Mouse (Mus musculus) testis, postnatal 14 days (tissue): Measurements from ENCODE around the gene Plcb2.

Experiments
- DNase-seq: peaks from one replicate; pipeline ENCODE4 v3.0.0; 2021; ENCODE audit warnings: low spot score

Plcb2 gene

DNA sequence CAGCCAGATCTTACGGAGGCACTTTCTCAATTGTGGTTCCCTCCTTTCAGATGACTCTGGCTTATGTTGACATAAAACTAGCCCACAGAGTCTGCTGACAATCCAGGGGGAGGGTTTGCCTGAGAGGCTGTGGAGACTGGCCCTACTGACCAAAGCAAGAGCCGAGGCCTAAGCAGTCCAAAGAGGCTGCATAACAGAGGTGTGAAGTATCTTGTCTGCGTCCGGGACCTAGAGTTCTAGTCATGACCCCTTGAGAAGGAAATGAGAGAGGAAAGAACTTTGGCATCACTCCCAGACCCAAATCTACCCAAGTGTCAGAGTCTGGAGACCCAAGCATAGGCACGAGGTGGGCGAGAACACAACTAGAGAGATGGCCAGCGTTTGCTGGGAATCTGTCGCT, 41.5 kb downstream of the Plcb2 start:
- no peak for DNase-seq

DNA sequence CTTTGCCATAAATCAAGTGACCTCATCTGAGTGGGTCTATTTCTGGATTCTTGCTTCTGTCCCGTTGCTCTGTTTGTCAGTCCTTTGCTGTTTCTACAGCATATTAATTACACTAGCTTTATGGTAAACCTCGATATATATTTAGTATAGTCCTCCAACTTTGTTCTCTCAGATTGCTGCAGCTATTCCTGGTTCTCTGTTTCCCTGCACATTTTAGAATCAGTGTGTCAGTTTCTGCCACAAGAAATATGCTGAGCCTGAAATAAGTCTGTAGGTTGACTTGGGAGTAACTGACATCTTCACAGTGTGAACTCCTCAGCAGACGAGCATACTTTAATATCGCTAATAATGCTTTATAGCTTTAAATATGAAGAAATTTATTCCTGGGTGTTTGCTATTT, 43.1 kb downstream of the Plcb2 start:
- no peak for DNase-seq

DNA sequence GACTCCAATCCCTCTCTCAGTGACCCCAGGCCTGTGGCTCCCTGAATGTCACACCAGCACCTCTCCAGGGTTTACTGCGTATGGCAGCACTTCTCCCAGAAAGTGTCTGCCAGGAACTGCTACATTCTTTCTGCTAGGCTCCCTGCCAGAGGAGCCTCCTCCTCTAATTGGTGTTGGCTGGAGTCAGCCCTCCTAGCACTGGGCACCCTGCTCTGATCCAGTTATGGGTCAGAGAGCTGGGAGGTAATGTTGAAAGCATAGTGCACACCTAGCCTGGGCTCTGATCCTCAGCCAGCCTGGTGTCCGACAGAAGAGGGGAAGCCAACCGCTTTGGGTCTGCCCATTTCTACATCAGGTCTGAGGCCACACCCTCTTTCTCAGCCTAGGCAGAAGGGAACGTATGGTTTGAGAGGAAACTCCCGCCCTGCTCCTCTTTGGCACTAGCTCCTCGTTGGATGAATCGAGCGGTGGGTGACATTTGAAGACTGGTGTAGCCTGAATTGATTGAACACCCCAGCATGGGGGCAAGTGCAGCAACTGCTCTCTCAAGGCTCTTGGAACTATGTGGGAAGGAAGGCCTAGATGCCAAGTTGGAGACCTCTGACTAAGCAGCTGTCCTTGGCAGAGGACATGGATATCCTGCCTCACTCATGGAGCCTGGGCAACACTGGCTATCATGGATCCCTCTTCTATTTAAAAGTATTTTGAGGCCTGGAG, 45.5 kb downstream of the Plcb2 start:
- DNase-seq, result peak; percentile 62

DNA sequence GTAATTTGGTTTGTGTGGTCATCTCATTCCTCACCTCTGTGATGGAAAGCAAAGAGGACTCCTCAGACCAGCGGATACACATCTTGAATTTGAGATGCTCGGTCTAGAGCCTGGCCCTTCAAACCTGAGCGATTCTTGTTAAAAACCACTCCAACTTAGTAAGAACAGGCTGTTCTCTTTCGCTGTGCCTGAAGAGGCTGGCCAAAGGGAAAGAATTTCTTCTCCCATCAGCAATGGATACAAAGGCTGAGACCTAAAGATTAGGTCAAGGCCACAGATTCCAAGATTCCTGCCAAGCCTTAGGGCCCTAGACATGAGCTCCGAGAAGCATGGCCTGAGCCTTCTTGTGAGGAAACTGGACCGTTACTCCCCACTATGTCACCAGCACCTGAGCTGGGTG, 47.3 kb downstream of the Plcb2 start:
- peak; percentile 76 for DNase-seq

DNA sequence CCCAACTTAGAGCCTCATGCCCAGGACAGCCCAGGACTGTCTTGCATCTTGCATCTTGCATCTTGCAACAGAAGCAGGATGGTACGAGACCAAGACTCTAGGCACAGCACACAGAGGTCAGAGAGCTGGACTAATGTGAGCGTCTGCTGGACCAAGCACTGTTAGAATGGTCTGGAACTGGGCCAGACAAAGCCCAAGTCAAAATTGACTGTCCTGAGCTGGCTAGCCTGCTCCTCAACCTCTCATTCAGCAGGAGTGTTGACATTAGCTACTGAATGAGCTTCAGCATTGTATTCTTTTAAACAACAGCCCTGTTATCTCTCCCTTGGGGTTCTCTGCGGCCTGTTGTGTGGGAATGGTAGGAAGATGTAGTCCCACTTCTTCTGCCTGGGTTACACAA, 48.7 kb downstream of the Plcb2 start:
- DNase-seq, result no peak

DNA sequence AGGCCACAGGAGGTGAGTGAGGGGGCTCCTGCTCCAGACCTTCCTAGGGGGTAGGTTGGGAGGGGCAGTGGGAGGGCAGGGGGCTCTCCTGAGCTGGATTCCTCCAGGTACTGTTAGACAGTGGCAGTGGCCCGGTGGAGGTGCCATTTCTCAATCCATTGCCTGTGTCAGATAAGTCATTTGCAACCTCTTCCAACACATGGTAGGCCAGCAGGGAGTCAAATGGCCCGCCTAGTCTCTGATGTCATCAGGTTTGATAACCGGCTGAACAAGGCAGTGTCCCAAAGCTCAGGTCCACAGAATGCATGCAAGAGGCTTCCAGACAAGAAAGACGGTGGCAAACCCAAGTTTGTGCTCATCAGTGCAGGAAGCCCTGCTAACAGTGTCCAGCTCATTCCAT, 50.4 kb downstream of the Plcb2 start:
- DNase-seq, result peak; percentile 40

DNA sequence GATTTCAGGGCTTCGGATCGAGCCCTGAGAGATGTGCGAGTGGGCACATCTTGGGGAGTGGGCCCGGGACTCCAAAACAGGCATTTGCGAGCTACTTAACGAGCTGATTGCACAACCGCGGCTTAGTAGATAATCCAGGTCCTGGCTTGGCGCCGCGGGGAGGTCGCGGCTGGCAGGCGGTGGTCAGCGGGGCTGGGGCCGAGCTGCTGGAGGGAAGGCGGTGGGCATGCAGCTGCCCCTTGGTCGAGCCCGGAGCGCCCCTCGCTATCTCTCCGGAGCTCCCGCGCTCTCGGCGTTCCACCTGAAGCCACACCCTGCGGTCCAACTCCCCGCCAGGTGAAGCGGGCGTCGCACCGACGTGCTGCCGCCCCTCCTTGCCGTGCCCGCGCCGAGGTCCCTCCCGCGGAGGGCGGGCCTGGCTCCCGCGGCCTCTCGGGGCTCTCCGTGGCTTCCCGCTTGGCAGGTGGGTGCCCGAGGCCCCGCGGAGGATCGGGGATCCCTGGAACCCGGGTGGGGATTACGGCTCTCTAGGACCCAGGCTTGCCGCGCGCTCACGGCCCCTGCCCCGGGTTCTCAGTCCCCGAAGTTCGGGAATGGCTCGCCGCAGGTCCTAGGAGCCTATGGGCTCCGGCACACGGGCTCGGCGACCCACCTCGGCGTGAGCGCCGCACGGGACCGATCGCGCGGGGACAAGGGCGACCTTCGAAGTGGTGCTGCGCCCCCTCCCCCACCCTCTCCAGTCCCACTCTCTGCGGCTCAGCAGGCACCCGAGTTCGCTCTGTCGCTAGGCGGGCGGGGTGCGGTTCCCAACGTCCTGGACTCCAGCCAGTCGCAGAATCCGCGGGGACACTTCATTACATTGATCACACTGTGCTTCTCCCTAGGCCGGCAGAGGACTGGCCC, 51.1 kb downstream of the Plcb2 start:
- no peak for DNase-seq

DNA sequence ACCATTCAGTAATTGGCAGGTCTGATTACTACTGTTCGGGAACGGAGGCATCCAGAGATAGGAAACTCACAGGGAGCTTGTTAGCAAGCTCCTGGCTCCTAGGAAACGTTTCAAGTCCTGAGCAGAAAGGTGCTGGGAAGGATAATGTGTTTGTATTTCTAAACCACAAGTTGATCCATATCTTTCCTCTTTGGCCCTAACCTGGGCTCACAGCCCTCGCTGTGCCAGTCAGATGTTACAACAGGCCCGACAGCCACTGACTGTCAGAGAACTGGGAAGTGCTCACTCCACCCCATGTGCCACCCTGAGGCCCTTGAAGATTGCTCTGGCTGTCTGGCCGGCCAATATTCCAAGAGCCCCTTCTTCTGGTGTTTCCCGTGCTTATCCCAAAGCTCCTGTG, 53.7 kb downstream of the Plcb2 start:
- no peak for DNase-seq

DNA sequence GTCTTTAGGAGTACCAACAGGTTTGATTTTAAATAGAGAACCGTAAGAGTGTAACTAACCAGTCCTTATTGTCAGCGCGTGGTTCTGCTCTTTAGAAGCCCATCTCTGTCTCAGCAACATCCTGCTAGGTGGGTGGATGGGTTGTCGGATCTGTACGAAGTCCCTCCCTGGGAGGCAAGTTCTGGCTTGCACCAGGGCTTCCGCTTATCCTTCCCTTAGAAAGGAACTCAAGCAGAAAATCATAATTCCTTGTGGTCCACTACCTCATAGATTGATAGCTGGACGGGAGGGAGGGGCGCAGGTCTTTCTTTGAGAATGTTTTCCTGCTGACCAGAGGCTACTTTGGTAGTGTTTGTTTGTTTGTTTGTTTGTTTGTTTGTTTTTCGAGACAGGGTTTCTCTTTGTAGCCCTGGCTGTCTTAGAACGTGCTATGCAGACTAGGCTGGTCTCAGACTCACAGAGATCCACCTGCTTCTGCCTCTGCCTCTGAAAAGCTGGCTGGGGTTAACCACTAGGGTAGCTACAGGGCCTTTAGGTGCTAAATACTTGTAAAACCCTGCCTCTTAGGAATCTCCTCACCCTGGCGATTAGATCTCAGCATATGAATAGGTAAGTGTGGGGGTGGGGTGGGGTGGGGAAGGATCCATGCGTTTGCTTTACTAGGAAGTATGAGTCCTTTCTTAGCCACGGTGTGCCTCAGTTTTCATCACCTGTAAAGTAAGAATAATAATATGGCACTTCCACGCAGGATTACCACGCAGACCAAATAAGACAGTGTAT, 54.4 kb downstream of the Plcb2 start:
- DNase-seq, result no peak

DNA sequence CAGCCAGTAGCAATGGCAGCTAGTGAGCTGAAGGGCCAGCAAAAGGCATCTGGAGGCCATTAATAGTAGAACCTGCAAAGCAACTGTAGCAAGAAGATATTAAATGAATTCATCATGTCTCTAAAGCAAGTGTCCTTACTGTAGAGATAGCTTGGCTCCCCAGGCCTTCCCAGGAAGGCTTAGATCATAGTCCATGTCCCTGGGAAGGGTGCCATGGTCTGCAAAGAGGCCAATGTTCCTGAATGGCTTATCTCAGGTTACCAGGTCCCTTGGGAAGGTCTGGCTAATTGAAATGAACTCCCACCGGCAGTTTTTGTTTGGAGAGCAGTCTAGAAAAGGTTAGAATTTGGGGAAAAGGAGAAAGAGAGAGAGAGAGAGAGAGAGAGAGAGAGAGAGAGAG, 56.5 kb downstream of the Plcb2 start:
- DNase-seq, result no peak

DNA sequence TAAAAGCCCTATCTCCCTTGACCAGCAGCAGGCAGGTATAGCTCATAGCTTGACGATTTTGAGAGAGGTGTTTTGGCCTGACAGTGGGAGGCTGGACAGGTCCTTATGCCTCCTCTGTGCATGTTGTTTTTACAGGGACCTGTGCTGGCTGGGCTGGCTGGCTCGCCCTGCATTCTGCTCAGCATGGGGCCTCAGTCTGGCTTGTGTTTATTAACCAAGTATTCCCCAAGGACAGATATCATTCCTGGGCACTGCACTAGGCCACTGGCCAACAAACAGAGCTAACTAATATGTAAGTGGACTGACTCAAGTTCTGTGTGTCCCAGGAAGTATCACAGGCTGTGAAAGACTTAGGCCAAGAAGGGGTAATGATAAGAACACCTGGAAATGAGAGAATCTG, 58.5 kb downstream of the Plcb2 start:
- DNase-seq, result peak; percentile 39

DNA sequence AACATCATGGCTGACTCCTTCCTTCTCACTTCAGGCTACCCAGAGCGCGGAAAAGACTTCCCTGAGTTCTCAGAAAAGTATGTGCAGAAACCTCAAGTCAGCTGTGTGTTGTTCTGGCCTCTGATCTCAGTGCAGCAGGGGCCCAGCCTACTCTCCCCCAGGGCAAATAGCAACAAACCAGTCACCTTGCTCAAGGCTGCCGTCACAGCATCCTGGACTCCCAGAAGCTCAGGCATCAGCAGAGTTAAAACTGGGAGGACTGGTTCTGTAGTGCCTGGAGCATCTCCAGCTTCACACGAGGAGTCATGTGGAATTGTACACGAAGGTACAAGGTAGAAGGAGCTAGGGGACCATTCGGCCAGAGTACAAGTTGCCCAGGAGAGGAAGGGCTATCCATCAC, 59.0 kb downstream of the Plcb2 start:
- no peak for DNase-seq

DNA sequence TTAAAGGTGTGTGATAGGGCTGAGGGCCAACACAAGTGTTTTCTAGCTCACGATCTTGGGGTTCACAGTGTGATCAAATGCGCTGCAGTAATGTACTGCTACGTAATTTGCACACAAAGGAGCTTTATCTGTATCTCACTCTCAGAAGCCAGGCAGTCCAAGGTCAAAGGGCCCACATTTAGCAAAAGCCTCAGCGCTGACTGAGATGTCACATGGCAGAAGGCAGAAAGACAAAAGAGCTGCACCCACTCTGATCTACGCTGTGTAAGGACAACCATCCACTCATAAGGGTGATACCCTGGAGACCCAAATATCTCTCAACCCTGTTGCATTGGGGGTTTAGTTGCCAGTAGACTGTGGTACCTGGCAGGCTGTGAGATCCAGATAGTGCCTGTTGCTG, 61.1 kb downstream of the Plcb2 start:
- DNase-seq, result no peak

DNA sequence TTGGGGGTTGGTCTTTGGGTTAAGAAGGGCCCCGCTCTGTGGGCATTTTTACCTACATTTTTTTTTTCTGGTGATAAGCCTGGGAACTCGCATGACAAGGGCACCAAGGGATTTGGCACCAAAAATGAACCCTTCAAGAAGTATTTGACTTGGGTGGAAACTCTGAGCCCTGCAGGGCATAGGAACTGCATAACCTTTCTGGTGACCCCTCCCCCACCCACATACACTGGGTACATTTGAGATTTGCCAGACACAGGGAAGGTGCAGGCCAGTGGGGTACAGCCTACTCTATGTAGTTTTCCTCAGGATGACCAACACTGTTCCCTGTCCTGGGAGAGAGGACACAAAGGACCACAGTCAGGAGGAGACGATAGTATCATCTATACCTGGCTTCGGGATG, 62.6 kb downstream of the Plcb2 start:
- DNase-seq, result no peak

DNA sequence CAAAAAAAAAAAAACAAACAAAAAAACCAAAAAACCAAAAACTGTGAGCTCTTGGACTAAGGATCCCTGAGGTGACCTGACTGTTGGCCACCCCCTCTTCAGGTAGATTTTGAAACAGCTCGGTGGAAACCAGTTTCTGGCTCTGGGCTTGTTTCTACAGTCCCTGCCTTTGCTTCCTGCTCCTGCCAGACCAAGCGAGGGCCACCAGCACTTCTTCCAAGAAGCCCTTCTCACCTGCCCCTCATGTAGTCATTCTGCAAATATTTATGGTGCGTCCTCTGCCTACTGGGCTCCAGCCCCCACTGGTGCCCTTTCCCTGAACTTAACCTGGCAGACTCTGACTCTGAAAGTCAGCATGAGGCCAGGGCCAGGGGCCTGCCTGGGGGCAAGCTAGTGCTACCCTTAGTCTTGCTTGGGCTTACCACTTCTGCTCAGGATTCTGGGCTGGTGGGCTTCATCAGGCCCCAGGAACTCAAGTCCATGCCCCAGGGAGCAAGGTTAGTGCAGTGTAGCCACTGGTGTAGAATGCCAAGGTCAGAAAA, 63.2 kb downstream of the Plcb2 start:
- DNase-seq, result no peak

DNA sequence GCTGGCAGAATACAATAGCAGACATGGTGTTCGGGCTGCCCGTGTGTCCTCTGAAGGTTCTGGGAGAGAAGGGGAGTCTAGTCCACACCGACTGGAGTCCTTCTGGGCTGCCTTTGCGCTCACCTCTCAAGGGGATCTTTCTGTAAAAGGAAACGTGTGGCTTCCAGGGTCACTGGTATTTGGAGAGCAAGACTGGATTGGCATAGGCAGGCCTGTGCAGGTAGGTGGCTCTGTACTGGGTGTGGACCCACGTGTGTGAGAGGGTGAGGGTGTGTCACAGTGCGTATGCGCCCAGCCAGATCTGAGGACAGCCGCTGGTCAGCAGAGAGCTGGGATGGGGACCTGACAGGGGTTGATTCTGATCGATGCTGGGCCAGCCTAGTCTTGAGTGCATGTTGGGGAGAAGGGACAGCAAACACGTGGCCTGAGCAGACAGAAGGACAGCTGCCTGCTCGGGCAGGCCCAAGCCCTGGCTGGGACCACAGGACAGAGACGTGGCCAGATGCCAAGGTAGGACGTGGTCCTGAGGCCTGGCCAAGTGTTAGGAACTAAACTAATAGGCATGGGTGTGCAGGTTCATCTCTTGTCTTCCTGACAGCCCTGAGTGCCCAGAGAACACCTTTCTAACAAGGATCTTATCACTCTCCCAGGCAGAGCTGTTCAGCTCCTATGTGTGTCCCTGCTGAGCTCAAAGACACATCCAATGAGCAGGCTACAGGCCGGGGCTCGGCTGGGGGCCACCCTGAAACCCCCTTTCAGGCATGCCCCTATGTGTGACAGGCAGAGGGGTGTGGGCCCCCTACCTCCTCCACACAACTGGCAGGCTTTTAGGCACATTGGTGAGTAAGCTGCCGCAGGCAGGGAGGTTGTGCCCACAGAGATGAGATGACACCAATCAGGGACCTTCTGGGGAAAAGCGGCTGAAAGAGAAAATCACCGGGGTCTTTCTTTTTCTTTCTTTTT, 64.2 kb downstream of the Plcb2 start:
- DNase-seq, result peak; percentile 31

DNA sequence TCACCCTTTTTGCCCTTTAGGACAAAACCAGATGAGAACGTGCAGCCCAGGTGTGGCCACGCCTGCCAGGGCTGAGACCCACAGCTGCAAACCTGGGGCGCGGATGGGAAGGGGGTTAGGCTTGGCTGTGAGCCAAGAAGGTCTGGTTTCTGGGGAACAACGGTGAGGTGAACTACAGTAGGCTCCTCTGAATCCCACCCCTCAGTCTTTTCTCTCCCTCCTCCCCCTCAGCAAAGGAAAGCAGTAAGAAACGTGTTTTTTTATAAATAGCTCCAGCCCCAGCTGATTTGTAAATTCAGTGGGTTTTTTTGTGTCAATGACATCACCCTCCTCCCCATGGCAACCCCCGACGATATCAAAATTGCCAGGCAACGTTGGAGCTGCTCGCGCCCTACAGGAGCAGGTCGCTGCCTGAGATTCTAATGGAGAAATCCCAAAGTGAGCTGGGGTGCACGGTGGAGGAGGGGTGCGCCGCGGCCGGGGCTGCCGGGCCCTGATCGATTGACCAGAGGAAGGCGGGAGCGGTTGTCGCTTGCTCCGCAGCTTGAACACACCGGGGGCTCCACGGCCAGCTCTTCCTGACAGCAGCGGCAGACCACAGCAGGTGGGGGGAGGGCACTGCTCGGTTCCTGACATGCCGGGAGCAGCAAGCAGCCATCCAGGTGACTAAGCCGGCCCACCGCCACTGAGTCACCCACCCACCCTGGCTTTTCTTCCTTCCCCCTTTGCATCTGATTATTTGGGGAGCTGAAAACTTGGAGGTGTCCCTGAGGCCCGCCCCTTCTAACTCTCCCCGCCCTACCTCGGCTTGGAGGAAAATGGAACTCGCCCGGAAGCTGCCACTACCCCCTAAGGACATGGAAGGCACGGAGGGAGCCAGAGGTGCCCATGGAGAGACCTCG, 65.1 kb downstream of the Plcb2 start, which contains the start of gene Pak6:
TSS of gene Pak6 (plus strand) at position 402 of the 902 bp plus-strand sequence.
- no peak for DNase-seq

DNA sequence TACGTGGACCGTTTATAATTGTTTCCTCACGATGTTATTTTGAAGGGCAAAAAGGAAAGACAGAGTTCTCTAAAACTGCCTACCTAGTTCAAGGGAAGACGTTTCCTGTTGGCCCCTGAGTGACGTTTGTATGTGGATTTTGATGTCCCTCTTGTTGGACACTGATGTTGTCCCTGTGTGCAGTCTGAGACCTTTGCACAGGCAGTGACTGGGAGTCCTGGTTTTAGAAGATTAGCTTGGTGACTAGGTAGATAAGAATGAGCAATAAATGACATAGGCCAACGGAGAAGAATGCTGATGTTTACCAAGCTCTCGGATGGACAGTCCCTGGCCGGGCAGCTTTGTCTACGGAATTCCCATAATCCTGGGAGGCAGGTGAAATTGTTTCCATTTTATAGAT, 66.3 kb downstream of the Plcb2 start:
- DNase-seq, result no peak

DNA sequence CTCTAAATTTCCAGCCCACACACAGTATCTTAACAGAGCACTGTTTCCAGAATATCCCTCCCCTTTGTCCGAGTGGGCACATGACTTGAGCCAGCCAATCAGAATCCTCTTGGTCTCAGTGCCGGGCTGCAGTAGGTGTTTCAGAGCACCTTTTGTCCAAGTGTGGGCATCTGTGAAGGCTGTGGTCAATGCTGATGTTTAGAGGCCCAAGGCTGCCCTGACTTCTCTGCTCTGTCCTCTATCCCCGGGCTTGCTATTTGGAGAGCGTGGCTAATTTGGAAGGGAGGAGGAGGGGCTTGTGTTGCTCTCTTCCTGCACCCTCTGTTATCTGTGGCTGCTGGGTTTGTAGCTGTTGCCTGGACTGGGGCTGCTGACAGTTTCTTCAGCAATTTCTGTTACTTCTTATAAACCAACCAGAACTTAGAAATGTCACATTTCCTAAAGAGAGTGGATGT, 68.2 kb downstream of the Plcb2 start:
- DNase-seq, result peak; percentile 36

DNA sequence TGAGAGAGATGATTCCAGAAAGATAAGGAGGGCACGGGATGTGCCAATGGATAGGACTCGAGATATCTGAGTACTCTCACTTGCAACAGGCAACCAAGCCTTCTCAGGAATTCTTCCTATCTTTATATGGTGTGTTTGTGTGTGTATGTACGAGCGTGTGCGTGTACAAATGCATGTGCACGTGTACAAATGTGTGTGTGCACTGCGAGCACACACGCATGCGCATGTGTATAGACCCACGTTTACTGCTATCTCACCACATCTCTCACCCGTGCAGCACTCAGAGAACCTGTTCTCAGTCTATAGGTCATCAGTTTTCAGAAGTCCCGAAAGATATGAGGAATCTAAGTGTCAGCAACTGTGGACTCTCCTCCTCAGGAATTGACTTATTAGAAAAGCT, 68.7 kb downstream of the Plcb2 start:
- no peak for DNase-seq
